ENCODE assay signal across 8 mouse cellular contexts in genomic region chr13:119790761-119791579, GRCm38 (mm10). TPM values are rescaled to one million over a fixed set of nuclear protein-coding genes. Genes with fewer than 3 reads are reported as not detected.
A peak's percentile ranks its signal among the peaks of the same experiment; 100 is the strongest.
DNase-seq lines count a peak whose midpoint lies in the region; ATAC-seq lines count a peak whose summit lies in the region.

Gene Zfp131, minus strand, starts transcription at chr13:119790889.

- peak; percentile 98 for ATAC-seq in erythroid progenitor cell, adult 5-6 weeks (replicated peaks; ENCODE audit: low FRiP score, poor library complexity, severe bottlenecking)
- ATAC-seq in heart, embryonic 13.5 days (ENCODE audit: extremely low read depth, insufficient number of reproducible peaks, low FRiP score, low TSS enrichment), result peak; percentile 98
- peak; percentile 97 for ATAC-seq in liver, embryonic 12.5 days
- ATAC-seq in stomach, embryonic 15.5 days (ENCODE audit: insufficient read depth, low FRiP score, low read depth), result peak; percentile 97

- peak; percentile 98 for DNase-seq in CD4-positive helper T cell, adult 2 months (ENCODE audit: low read depth, low spot score)
- peak; percentile 93 for DNase-seq in brain, embryonic 18.5 days (ENCODE audit: low read depth, low spot score)
- peak; percentile 98 for DNase-seq in kidney, postnatal 10 days
- peak; percentile 84 to 90 for DNase-seq in natural killer cell, adult 2 months (ENCODE audit: low spot score in 2 of 2)

- H3K4me3 ChIP-seq in heart, embryonic 13.5 days, result peak within 1 kb of the TSS; percentile 89
- peak within 1 kb of the TSS; percentile 91 for H3K4me3 ChIP-seq in liver, embryonic 12.5 days
- H3K4me3 ChIP-seq in stomach, embryonic 15.5 days (replicated peaks), result peak within 1 kb of the TSS; percentile 90

- H3K27ac ChIP-seq in heart, embryonic 13.5 days (replicated peaks), result peak within 1 kb of the TSS; percentile 98
- H3K27ac ChIP-seq in liver, embryonic 12.5 days, result peak within 1 kb of the TSS; percentile 89
- peak within 1 kb of the TSS; percentile 96 for H3K27ac ChIP-seq in stomach, embryonic 15.5 days

- WGBS in heart, embryonic 13.5 days, result under 1% methylated on average over 58 of the region's 86 CpGs
- WGBS in liver, embryonic 12.5 days (ENCODE audit: insufficient replicate concordance), result under 1% methylated on average over 64 of the region's 86 CpGs
- WGBS in stomach, embryonic 15.5 days, result under 1% methylated on average over 75 of the region's 86 CpGs

- no peaks in the 10 kb centered on the region for H3K27me3 ChIP-seq in heart, embryonic 13.5 days (replicated peaks)
- H3K27me3 ChIP-seq in liver, embryonic 12.5 days (replicated peaks), result no peaks in the 10 kb centered on the region
- no peaks in the 10 kb centered on the region for H3K27me3 ChIP-seq in stomach, embryonic 15.5 days (replicated peaks)

- H3K9ac ChIP-seq in heart, embryonic 13.5 days, result peak within 1 kb of the TSS; percentile 97
- H3K9ac ChIP-seq in liver, embryonic 12.5 days, result peak within 1 kb of the TSS; percentile 94
- peak within 1 kb of the TSS; percentile 69 for H3K9ac ChIP-seq in stomach, embryonic 15.5 days

- H3K36me3 ChIP-seq in heart, embryonic 13.5 days, result peaks cover 29% of the 10 kb centered on the region
- peaks cover 28% of the 10 kb centered on the region for H3K36me3 ChIP-seq in liver, embryonic 12.5 days
- peaks cover 8% of the 10 kb centered on the region for H3K36me3 ChIP-seq in stomach, embryonic 15.5 days

- H3K4me1 ChIP-seq in heart, embryonic 13.5 days, result peaks cover 19% of the 10 kb centered on the region
- H3K4me1 ChIP-seq in liver, embryonic 12.5 days, result peaks cover 39% of the 10 kb centered on the region
- H3K4me1 ChIP-seq in stomach, embryonic 15.5 days, result 0 out of 2 replicates have a peak, but pooled peaks cover 12% of the 10 kb centered on the region

- peak within 1 kb of the TSS; percentile 91 for H3K4me2 ChIP-seq in heart, embryonic 13.5 days
- H3K4me2 ChIP-seq in liver, embryonic 12.5 days, result peak within 1 kb of the TSS; percentile 92
- peak within 1 kb of the TSS; percentile 88 for H3K4me2 ChIP-seq in stomach, embryonic 15.5 days

- H3K9me3 ChIP-seq in heart, embryonic 13.5 days, result no peaks in the 10 kb centered on the region
- H3K9me3 ChIP-seq in liver, embryonic 12.5 days (replicated peaks), result no peaks in the 10 kb centered on the region
- no peaks in the 10 kb centered on the region for H3K9me3 ChIP-seq in stomach, embryonic 15.5 days

RNA-seq across cellular contexts. Expression of gene Zfp131, which starts in this region (rescaled TPM):
- total RNA-seq in erythroid progenitor cell, adult 5-6 weeks (2015; ENCODE audit: low replicate concordance), result 27.8 and 49.9 TPM in 2 replicates
- 38.9 and 41.3 TPM in 2 replicates for total RNA-seq in erythroid progenitor cell, adult 5-6 weeks (2017; ENCODE audit: low replicate concordance)
- polyA plus RNA-seq in heart, embryonic 13.5 days (2015; fragmentation: Nextera tagmentation; extraction: Ambion mirVana), result 20.7 and 20.8 TPM in 2 replicates
- polyA plus RNA-seq in liver, embryonic 12.5 days (2016; fragmentation: Nextera tagmentation; extraction: Ambion mirVana), result 25.5 and 28.4 TPM in 2 replicates
- 32.4 TPM in 2 replicates for polyA plus RNA-seq in stomach, embryonic 15.5 days (2015; fragmentation: Nextera tagmentation; extraction: Ambion mirVana)

Comparison
In these comparisons a context has a peak if more than half of its experiments do, and no peak if none do; other contexts are left out.
1. Peak in every context shown above with its lines: DNase-seq, ATAC-seq, H3K4me3 ChIP-seq and H3K27ac ChIP-seq.